In the genomic region with DNA sequence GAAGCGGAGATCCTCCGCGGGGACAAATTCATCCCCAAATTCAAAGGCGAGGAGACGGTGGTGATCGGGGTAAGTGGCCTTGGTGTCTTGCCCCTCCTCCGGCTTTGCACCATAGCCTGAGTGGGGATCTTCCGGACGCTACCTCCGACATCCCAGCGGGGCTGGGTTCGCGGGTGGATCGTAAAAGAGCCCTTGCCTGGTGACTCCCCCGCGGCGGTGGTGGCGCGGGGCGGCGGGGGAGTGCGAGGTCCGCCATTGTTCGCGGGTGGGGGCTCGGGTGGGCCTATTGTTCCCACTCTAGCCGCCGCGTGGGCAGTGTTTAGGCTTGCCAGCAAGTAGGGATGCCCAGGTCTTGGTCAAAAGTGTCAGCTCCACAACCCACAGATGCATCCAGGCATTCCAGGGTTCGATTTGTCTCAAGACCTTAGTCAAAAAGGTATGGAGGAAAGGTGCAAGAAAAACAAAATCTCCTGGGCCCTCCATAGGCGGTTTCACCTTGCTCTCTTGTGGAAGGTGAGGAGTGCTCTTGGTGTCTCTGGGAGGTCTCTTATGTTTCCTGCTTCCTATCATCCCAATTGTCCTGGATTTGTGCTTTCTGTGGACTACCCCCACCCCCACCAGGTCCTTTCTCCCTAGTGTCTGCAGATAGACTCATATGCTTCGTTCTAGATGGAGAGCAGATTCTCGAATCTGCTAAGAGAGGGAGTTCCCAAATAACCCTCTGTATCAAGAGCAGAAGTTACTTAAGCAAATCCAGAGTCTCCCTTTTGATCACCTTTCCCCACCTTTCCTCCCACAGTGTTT, we compare ENCODE assay signal across 8 mouse cellular contexts. TPM values are rescaled to one million over a fixed set of nuclear protein-coding genes. Genes with fewer than 3 reads are reported as not detected.
DNase-seq lines count a peak whose midpoint lies in the region; ATAC-seq and TF ChIP-seq lines count a peak whose summit lies in the region.

No protein-coding gene starts in this region.

- no peak for DNase-seq in frontal cortex, postnatal 14 days (ENCODE audit: low spot score in 2 of 2)
- DNase-seq in spleen, adult 2 months (ENCODE audit: low read depth in 1 of 2, low spot score in 2 of 2): no peak
- DNase-seq in spleen, postnatal 14 days (ENCODE audit: low spot score in 2 of 2): no peak
- peak; percentile 68 for DNase-seq in forebrain, postnatal 0 days
- DNase-seq in limb, embryonic 14.5 days (ENCODE audit: low spot score): no peak
- DNase-seq in spleen, adult 12 weeks (ENCODE audit: low spot score): no peak

- no peaks in the 10 kb centered on the region for H3K9me3 ChIP-seq in forebrain, postnatal 0 days (ENCODE audit: low read length)
- H3K9me3 ChIP-seq in limb, embryonic 14.5 days (ENCODE audit: control insufficient read depth, low read length): no peaks in the 10 kb centered on the region

- peak overlapping the region; percentile 54; the same call in 1 of the 2 replicates for H3K4me3 ChIP-seq in spleen, adult 2 months (ENCODE audit: extremely low read depth, insufficient read depth, insufficient read length)
- H3K4me3 ChIP-seq in forebrain, postnatal 0 days (ENCODE audit: low read depth, low read length): peak overlapping the region; percentile 97
- peak overlapping the region; percentile 69 for H3K4me3 ChIP-seq in limb, embryonic 14.5 days (replicated peaks; ENCODE audit: low read length)
- H3K4me3 ChIP-seq in small intestine, adult 2 months (ENCODE audit: low read depth, low read length): peak overlapping the region; percentile 71

- no peak for TF ChIP-seq CTCF in spleen, adult 2 months (IDR thresholded peaks at IDR 0.05; ENCODE audit: extremely low read depth, insufficient read depth, insufficient read length, insufficient replicate concordance)
- no peak for TF ChIP-seq CTCF in forebrain, postnatal 0 days (IDR thresholded peaks at IDR 0.05; ENCODE audit: low read depth)
- no peak for TF ChIP-seq CTCF in small intestine, adult 2 months (IDR thresholded peaks at IDR 0.05; ENCODE audit: extremely low read depth, insufficient read length, insufficient replicate concordance, low read depth, low read length)

- no peak for TF ChIP-seq POLR2A in spleen, adult 2 months (IDR thresholded peaks at IDR 0.05; ENCODE audit: low read depth, low read length)
- no peak for TF ChIP-seq POLR2A in limb, embryonic 14.5 days (IDR thresholded peaks at IDR 0.05; ENCODE audit: borderline replicate concordance, extremely low read depth, insufficient read depth, insufficient read length)
- TF ChIP-seq POLR2A in small intestine, adult 2 months (IDR thresholded peaks at IDR 0.05; ENCODE audit: low read depth, low read length): no peak

- peak overlapping the region; percentile 73 for H3K4me2 ChIP-seq in forebrain, postnatal 0 days (ENCODE audit: low read depth)
- peak overlapping the region; percentile 89 for H3K4me2 ChIP-seq in limb, embryonic 14.5 days (replicated peaks; ENCODE audit: low read depth, low read length, severe bottlenecking)

- peak; percentile 12 for ATAC-seq in frontal cortex, adult (ENCODE audit: low TSS enrichment)
- ATAC-seq in forebrain, postnatal 0 days: peak; percentile 25
- ATAC-seq in limb, embryonic 14.5 days (ENCODE audit: low FRiP score, low read depth): peak; percentile 18; the same call in 1 of the 2 replicates

- H3K4me1 ChIP-seq in spleen, adult 2 months (ENCODE audit: control insufficient read depth, insufficient read depth, insufficient read length): peaks cover 7% of the 10 kb centered on the region
- peaks cover 7% of the 10 kb centered on the region; the same call in 1 of the 2 replicates for H3K4me1 ChIP-seq in forebrain, postnatal 0 days (ENCODE audit: insufficient read depth)
- peaks cover 10% of the 10 kb centered on the region for H3K4me1 ChIP-seq in limb, embryonic 14.5 days (ENCODE audit: control insufficient read depth, insufficient read depth, low read length)
- H3K4me1 ChIP-seq in small intestine, adult 2 months (ENCODE audit: control insufficient read depth, insufficient read depth, insufficient read length, low read length): peaks cover 5% of the 10 kb centered on the region; the same call in 1 of the 2 replicates

- 7% methylated on average over 33 of the region's 33 CpGs for WGBS in spleen, adult 2 months
- WGBS in forebrain, postnatal 0 days: under 1% methylated on average over 33 of the region's 33 CpGs
- 1% methylated on average over 32 of the region's 33 CpGs for WGBS in limb, embryonic 14.5 days
- WGBS in small intestine, adult 2 months: 3% methylated on average over 33 of the region's 33 CpGs

- H3K27ac ChIP-seq in spleen, adult 2 months (ENCODE audit: insufficient read depth, low read length): no peak overlapping the region
- H3K27ac ChIP-seq in forebrain, postnatal 0 days (ENCODE audit: low read depth, low read length): peak overlapping the region; percentile 92
- no peak overlapping the region for H3K27ac ChIP-seq in limb, embryonic 14.5 days (replicated peaks; ENCODE audit: low read depth, low read length)
- H3K27ac ChIP-seq in small intestine, adult 2 months (ENCODE audit: insufficient read depth, low read depth, low read length): no peak overlapping the region

- peaks cover 15% of the 10 kb centered on the region for H3K27me3 ChIP-seq in spleen, adult 2 months (ENCODE audit: control insufficient read depth, insufficient read depth, low read length)
- no peaks in the 10 kb centered on the region for H3K27me3 ChIP-seq in forebrain, postnatal 0 days (ENCODE audit: insufficient read depth, low read length)
- no peaks in the 10 kb centered on the region for H3K27me3 ChIP-seq in limb, embryonic 14.5 days (ENCODE audit: control insufficient read depth, insufficient read depth, low read length)
- peaks cover 16% of the 10 kb centered on the region for H3K27me3 ChIP-seq in small intestine, adult 2 months (ENCODE audit: control insufficient read depth, insufficient read depth, low read length)

- no peaks in the 10 kb centered on the region for H3K36me3 ChIP-seq in spleen, adult 2 months (ENCODE audit: control insufficient read depth, insufficient read depth, low read length)
- peaks cover 8% of the 10 kb centered on the region; the same call in 1 of the 2 replicates for H3K36me3 ChIP-seq in forebrain, postnatal 0 days (ENCODE audit: insufficient read depth)
- no peaks in the 10 kb centered on the region for H3K36me3 ChIP-seq in limb, embryonic 14.5 days (ENCODE audit: control insufficient read depth, insufficient read depth, low read length)
- H3K36me3 ChIP-seq in small intestine, adult 2 months (ENCODE audit: control insufficient read depth, insufficient read depth, low read length): no peaks in the 10 kb centered on the region

- peak overlapping the region; percentile 95 for H3K9ac ChIP-seq in forebrain, postnatal 0 days
- peak overlapping the region; percentile 65 for H3K9ac ChIP-seq in limb, embryonic 14.5 days (ENCODE audit: low read depth, low read length, severe bottlenecking)

RNA-seq across cellular contexts. Expression of a gene that starts 0.8 kb away (rescaled TPM):
- 0.09 and 0.21 TPM in 2 replicates for polyA plus RNA-seq in spleen, adult 2 months (2012; rRNA removed)
- total RNA-seq in forebrain, postnatal 0 days (2014; rRNA removed): 349 and 408 TPM in 2 replicates
- polyA plus RNA-seq in forebrain, postnatal 0 days (2015; fragmentation: Nextera tagmentation; extraction: Ambion mirVana): 112 and 163 TPM in 2 replicates
- 4.9 and 5.3 TPM in 2 replicates for polyA plus RNA-seq in limb, embryonic 14.5 days (2012; rRNA removed)
- polyA plus RNA-seq in limb, embryonic 14.5 days (2014; fragmentation: Nextera tagmentation; extraction: Ambion mirVana): 4.5 and 5.8 TPM in 2 replicates
- polyA plus RNA-seq in small intestine, adult 2 months (2012; rRNA removed): 0.25 and 0.65 TPM in 2 replicates

Comparison
In these comparisons a context has a peak if more than half of its experiments do, and no peak if none do; other contexts are left out.
1. RNA of a gene that starts 0.8 kb away (polyA plus RNA-seq): 112 to 163 TPM in forebrain, postnatal 0 days; 4.5 to 5.8 TPM in limb, embryonic 14.5 days, 0.25 to 0.65 TPM in small intestine, adult 2 months and 0.09 to 0.21 TPM in spleen, adult 2 months; every median in the first group is over 10 times any median in the second.
2. Peak in every context shown above with its lines, with median percentiles within 50 percentile points of each other: ATAC-seq and H3K4me3 ChIP-seq.